Mouse (Mus musculus) midbrain, embryonic 12.5 days (tissue): ENCODE results near the gene Dhx35. TPM values are rescaled to one million over a fixed set of nuclear protein-coding genes. Genes with fewer than 3 reads are reported as not detected.

Experiments used
- ATAC-seq: fragments of 200-750 bp; cut with Nextera tagmentation; 2 replicates; pipeline ENCODE4 v1.8.0; 2017; ENCODE audit warnings: low read depth, moderate TSS enrichment, moderate library complexity; ENCODE audit not compliant: low FRiP score
- H3K27ac ChIP-seq: fragments of 300-500 bp; sonication (generic); replicated peaks from 2 replicates; pipeline ENCODE4 v1.5.1; 2016; ENCODE audit warnings: mild to moderate bottlenecking
- H3K27me3 ChIP-seq: fragments of 300-500 bp; sonication (generic); 2 replicates; pipeline ENCODE4 v1.6.1; 2016; ENCODE audit warnings: mild to moderate bottlenecking
- H3K36me3 ChIP-seq: fragments of 300-500 bp; sonication (generic); 2 replicates; pipeline ENCODE4 v1.6.1; 2016
- H3K4me1 ChIP-seq: fragments of 300-500 bp; sonication (generic); 2 replicates; pipeline ENCODE4 v1.6.1; 2016
- H3K4me2 ChIP-seq: fragments of 300-500 bp; sonication (generic); replicated peaks from 2 replicates; pipeline ENCODE4 v1.6.1; 2016; ENCODE audit warnings: mild to moderate bottlenecking, moderate library complexity
- H3K4me3 ChIP-seq: fragments of 300-500 bp; sonication (generic); 2 replicates; pipeline ENCODE4 v1.5.1; 2016; ENCODE audit warnings: mild to moderate bottlenecking
- H3K9ac ChIP-seq: fragments of 300-500 bp; sonication (generic); replicated peaks from 2 replicates; pipeline ENCODE4 v1.6.1; 2016; ENCODE audit warnings: mild to moderate bottlenecking, moderate library complexity
- H3K9me3 ChIP-seq: fragments of 300-500 bp; sonication (generic); 2 replicates; pipeline ENCODE4 v1.6.1; 2016; ENCODE audit warnings: mild to moderate bottlenecking
- WGBS: fragments of 180-500 bp; shearing (Covaris S2); methylation state at CpG from one replicate; pipeline ENCODE4 v1.1.7; 2016; 5-methylcytosine and 5-hydroxymethylcytosine counted together
- polyA plus RNA-seq: library from polyadenylated mRNA; unstranded; fragments of >200 nt; fragmentation: Nextera tagmentation; extraction: Ambion mirVana; gene quantifications from 2 replicates; pipeline ENCODE4 v1.2.1, GENCODE M21; 2016

Dhx35 gene
- polyA plus RNA-seq, 1 experiment from 2014 or later = 17.9 TPM

GRCm38 (mm10) chr2:158772808-158773207 is 21.8 kb upstream of the Dhx35 start:
- Histone ChIP-seq H3K4me3 (no peak overlapping the region), H3K9me3 (no peaks in the 10 kb centered on the region), H3K27me3 (no peaks in the 10 kb centered on the region), H3K9ac (no peak overlapping the region), H3K4me2 (no peak overlapping the region), H3K27ac (no peak overlapping the region), H3K36me3 (peaks cover 14% of the 10 kb centered on the region), H3K4me1 (peaks cover 37% of the 10 kb centered on the region)
- ATAC-seq = no peak
- WGBS = 87% methylated on average over 13 of the region's 13 CpGs

GRCm38 (mm10) chr2:158774886-158775285 is 19.7 kb upstream of the Dhx35 start:
- Histone ChIP-seq H3K9ac (no peak overlapping the region), H3K4me2 (no peak overlapping the region), H3K27ac (no peak overlapping the region), H3K27me3 (no peaks in the 10 kb centered on the region), H3K4me3 (no peak overlapping the region), H3K4me1 (peaks cover 21% of the 10 kb centered on the region), H3K36me3 (peaks cover 22% of the 10 kb centered on the region), H3K9me3 (no peaks in the 10 kb centered on the region)
- WGBS = 84% methylated on average over 8 of the region's 8 CpGs
- ATAC-seq = no peak

GRCm38 (mm10) chr2:158776716-158777115 is 17.9 kb upstream of the Dhx35 start:
- 90% methylated on average over 4 of the region's 4 CpGs for WGBS
- Histone ChIP-seq H3K27me3 (no peaks in the 10 kb centered on the region), H3K36me3 (peaks cover 38% of the 10 kb centered on the region), H3K4me3 (no peak overlapping the region), H3K4me2 (no peak overlapping the region), H3K9ac (no peak overlapping the region; the same call in 1 of the 2 replicates), H3K27ac (no peak overlapping the region), H3K9me3 (no peaks in the 10 kb centered on the region), H3K4me1 (peaks cover 3% of the 10 kb centered on the region)
- no peak for ATAC-seq

GRCm38 (mm10) chr2:158777490-158777889 is 17.1 kb upstream of the Dhx35 start:
- Histone ChIP-seq H3K36me3 (peaks cover 37% of the 10 kb centered on the region), H3K27me3 (no peaks in the 10 kb centered on the region), H3K4me3 (no peak overlapping the region), H3K4me2 (no peak overlapping the region), H3K4me1 (no peaks in the 10 kb centered on the region), H3K9ac (no peak overlapping the region), H3K27ac (no peak overlapping the region), H3K9me3 (no peaks in the 10 kb centered on the region)
- 82% methylated on average over 6 of the region's 6 CpGs for WGBS
- ATAC-seq = no peak

- 81% methylated on average over 7 of the region's 7 CpGs for WGBS
- Histone ChIP-seq H3K4me2 (no peak overlapping the region), H3K4me3 (no peak overlapping the region), H3K9ac (no peak overlapping the region), H3K4me1 (no peaks in the 10 kb centered on the region), H3K27me3 (no peaks in the 10 kb centered on the region), H3K9me3 (no peaks in the 10 kb centered on the region), H3K27ac (no peak overlapping the region), H3K36me3 (peaks cover 34% of the 10 kb centered on the region)
- ATAC-seq = no peak
Observed at GRCm38 (mm10) chr2:158778349-158778748, 16.3 kb upstream of the Dhx35 start.

- Histone ChIP-seq H3K4me2 (no peak overlapping the region), H3K9ac (no peak overlapping the region), H3K36me3 (peaks cover 55% of the 10 kb centered on the region), H3K27me3 (no peaks in the 10 kb centered on the region), H3K4me3 (no peak overlapping the region), H3K9me3 (no peaks in the 10 kb centered on the region), H3K4me1 (no peaks in the 10 kb centered on the region), H3K27ac (no peak overlapping the region)
- ATAC-seq = no peak
- WGBS = 95% methylated on average over 7 of the region's 7 CpGs
Observed at GRCm38 (mm10) chr2:158781126-158781525, 13.5 kb upstream of the Dhx35 start.

GRCm38 (mm10) chr2:158786927-158787795 is 7.4 kb upstream of the Dhx35 start:
- no peak for ATAC-seq
- Histone ChIP-seq H3K9ac (no peak overlapping the region), H3K4me2 (no peak overlapping the region), H3K27me3 (no peaks in the 10 kb centered on the region), H3K36me3 (peaks cover 40% of the 10 kb centered on the region), H3K27ac (no peak overlapping the region), H3K9me3 (no peaks in the 10 kb centered on the region), H3K4me1 (peaks cover 12% of the 10 kb centered on the region), H3K4me3 (no peak overlapping the region)
- 90% methylated on average over 14 of the region's 14 CpGs for WGBS

GRCm38 (mm10) chr2:158795043-158795442 is 436 bp downstream of the Dhx35 start:
- Histone ChIP-seq H3K9ac (peak overlapping the region; percentile 65), H3K36me3 (peaks cover 6% of the 10 kb centered on the region), H3K27me3 (no peaks in the 10 kb centered on the region), H3K27ac (peak overlapping the region; percentile 56; the same call in 1 of the 2 replicates), H3K4me2 (peak overlapping the region; percentile 64), H3K9me3 (no peaks in the 10 kb centered on the region), H3K4me1 (peaks cover 11% of the 10 kb centered on the region), H3K4me3 (peak overlapping the region; percentile 73)
- ATAC-seq = no peak
- 11% methylated on average over 15 of the region's 15 CpGs for WGBS

GRCm38 (mm10) chr2:158795875-158796274 is 1.3 kb downstream of the Dhx35 start:
- Histone ChIP-seq H3K36me3 (peaks cover 7% of the 10 kb centered on the region), H3K4me1 (peaks cover 11% of the 10 kb centered on the region), H3K9me3 (no peaks in the 10 kb centered on the region), H3K9ac (no peak overlapping the region), H3K27me3 (no peaks in the 10 kb centered on the region), H3K27ac (no peak overlapping the region), H3K4me2 (no peak overlapping the region), H3K4me3 (no peak overlapping the region)
- ATAC-seq = no peak
- WGBS = 92% methylated on average over 2 of the region's 2 CpGs

- Histone ChIP-seq H3K36me3 (peaks cover 32% of the 10 kb centered on the region), H3K27me3 (no peaks in the 10 kb centered on the region), H3K9ac (no peak overlapping the region), H3K4me3 (no peak overlapping the region), H3K27ac (no peak overlapping the region), H3K9me3 (no peaks in the 10 kb centered on the region), H3K4me2 (no peak overlapping the region), H3K4me1 (peaks cover 4% of the 10 kb centered on the region; the same call in 1 of the 2 replicates)
- WGBS = 66% methylated on average over 4 of the region's 4 CpGs
- no peak for ATAC-seq
Observed at GRCm38 (mm10) chr2:158799328-158799727, 4.7 kb downstream of the Dhx35 start.

- ATAC-seq = no peak
- Histone ChIP-seq H3K4me1 (no peaks in the 10 kb centered on the region; the same call in 1 of the 2 replicates), H3K4me3 (no peak overlapping the region), H3K27me3 (no peaks in the 10 kb centered on the region), H3K9ac (no peak overlapping the region), H3K4me2 (no peak overlapping the region), H3K9me3 (no peaks in the 10 kb centered on the region), H3K27ac (no peak overlapping the region), H3K36me3 (peaks cover 35% of the 10 kb centered on the region)
- WGBS = 94% methylated on average over 8 of the region's 8 CpGs
Observed at GRCm38 (mm10) chr2:158800788-158801187, 6.2 kb downstream of the Dhx35 start.

GRCm38 (mm10) chr2:158803575-158803974 is 9.0 kb downstream of the Dhx35 start:
- no peak for ATAC-seq
- Histone ChIP-seq H3K9ac (no peak overlapping the region), H3K4me2 (no peak overlapping the region), H3K27ac (no peak overlapping the region), H3K4me1 (no peaks in the 10 kb centered on the region), H3K27me3 (no peaks in the 10 kb centered on the region), H3K4me3 (no peak overlapping the region), H3K9me3 (no peaks in the 10 kb centered on the region), H3K36me3 (peaks cover 44% of the 10 kb centered on the region)
- 94% methylated on average over 8 of the region's 8 CpGs for WGBS
